Mouse (Mus musculus) thymus, postnatal 4 days (tissue): ENCODE results near the gene Mt3.

Source experiments
- DNase-seq: peaks from one replicate; pipeline ENCODE4 v3.0.0; 2021

Mt3 gene

GRCm38 (mm10) chr8:94187290-94188002 lies 35.0 kb downstream of the Mt3 start:
- DNase-seq: peak; percentile 34

DNA sequence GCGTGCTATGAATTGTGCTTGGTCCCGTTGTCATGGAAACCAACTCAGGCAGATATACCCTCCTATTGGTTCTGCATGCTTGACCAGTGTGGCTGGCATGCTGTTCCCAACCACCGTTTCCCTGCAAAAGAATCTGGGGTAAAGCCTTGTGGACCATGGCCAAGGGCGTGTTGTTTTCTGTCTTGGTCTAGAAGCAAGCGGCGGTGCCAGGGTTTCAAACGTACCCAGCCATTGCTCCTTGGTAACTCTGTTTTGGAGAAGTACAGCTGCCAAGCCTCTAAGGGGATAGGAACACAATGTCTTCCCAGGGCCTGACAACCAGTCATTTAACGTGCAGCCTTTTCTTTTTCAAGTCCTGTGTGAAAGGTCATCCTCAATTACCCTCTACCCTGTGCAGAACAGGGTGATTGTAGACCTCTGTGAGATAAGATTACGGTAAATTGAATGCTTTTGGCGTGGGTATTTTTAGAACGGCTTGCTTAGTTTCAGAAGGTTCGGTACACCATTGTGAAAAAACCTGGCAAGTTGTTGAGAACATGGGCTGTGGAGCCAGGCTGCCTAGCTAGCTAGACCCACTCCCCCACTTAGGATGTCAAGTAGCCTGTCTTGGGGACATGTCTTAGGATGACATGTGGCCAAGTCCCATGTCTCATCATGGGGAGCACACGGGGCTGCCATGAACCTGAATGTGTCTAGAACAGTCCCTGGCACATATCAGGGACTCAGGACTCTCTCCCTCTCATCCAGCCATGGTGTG lies 37.0 kb downstream of the Mt3 start:
- DNase-seq: no peak

DNA sequence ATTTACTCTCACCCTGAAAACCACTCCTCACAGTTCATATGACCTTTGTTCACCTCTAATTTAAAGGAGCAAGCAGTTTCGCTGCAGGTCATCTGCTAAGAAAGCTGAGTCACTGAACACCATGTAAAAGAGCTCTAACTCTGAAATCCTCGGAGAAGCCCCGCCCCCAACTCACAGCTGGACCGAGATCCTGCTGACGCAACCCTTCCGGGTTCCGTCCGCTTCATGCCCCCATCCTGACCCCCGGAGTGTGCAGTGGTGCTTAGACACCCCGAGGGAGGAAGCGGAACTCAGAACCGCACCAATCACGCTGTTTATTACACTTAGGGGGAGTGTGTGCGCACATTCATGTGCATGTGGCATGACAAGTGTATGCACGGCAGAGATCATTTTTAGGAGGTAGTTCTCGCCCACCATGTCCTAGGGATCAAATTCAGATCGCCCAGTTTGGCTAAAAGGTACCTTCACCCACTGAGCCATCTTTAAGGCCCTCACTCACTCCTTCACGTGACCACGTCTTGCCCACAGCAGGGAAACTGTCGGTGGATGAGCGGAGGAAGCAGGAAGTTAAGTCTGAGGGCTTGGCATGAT lies 38.8 kb downstream of the Mt3 start:
- DNase-seq: peak; percentile 85

GRCm38 (mm10) chr8:94192926-94193325 lies 40.5 kb downstream of the Mt3 start:
- DNase-seq: no peak

DNA sequence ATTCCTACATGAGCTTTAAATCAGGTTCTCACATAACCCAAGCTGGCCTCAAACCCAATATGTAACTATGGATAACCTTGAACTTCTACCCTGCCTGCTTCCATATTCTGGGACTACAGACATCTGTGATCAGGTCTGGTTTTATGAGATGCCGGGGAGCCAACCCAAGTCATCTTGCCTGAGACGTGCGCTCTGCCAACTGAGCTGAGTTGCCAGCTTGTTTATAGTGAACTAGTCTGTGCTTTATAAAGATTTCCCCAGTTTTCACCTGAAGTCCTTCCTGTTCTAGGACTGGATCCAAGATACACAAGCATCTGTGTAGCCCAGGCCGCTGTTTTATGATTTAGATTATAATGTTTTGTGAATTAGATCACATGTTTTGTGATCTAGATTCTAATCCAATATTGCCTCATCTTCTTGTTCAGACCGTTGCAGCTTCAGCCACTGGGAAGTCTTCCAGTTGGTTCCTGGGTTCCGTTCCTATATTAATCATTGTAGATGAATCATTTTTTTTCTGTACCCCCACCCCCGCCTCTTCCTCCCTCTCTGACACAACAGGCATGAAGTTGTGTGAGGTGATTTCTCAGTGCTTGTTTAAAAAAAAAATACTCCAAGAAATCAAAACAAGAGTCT lies 42.3 kb downstream of the Mt3 start:
- DNase-seq: no peak

DNA sequence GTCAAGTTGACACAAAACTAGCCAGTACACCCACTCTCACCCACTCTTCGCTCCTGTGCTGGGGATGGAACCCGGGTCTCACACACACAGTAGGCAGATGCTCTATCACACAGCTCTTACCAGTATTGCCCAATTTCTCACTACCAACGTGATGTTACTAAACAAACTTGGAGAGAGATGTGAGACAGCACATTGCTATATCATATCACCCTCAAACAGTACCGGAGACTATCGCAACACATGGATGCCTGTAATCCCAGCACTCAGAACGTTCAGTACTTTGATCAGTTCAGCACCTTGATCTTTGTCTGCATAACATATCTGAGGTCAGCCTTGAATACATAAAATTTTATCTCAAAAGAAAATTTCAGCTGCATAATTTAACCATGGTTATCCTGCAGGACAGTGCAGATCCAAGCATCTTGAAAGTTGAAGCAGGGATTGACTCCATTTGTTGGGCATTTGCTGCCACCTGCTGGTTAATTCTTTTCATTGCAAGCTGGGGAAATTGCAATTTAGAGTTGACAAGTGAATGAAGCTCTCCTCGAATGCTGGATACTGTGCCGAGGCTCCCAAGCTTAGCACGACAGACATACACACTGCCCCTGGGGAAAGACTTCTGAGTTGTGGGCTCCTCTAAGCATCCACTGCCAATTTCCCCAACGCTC lies 46.9 kb downstream of the Mt3 start:
- DNase-seq: peak; percentile 64
